Mouse (Mus musculus): ENCODE measurements at regions not wholly inside any gene's neighbourhood (a gene's known extent, or its start where the extent isn't known, plus 50 kb on each side); places are given as distances from the start of the nearest gene placed in this dataset.

DNA sequence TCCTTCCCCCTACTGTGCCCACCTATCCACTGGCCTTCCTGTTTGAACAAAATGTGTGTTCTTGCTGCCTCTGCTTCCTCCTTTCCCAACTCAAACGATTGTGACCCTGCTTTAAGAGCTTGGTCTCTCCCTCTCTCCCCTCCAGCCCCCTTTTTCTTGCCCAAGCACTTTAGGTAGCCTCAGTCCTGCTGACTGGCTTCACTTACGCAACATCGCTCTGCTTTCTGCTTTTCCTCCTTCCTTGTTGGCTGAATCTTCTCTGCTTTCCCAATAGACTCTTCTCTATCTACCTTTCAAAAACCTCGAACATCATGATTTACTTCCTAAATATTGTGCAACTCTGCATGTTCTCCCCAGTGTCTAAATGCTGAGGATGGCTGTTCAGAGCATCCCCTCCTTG lies 2538.4 kb upstream of the Gm7489 start:
- no peak for DNase-seq (ENCODE audit: low spot score in 2 of 2)
- intact Hi-C loops (cut with DNase I), result no loop called here

- DNase-seq (ENCODE audit: low spot score in 2 of 2), result no peak
- intact Hi-C loops (cut with DNase I), result no loop called here
Measured at GRCm38 (mm10) chr15:51363391-51363790, 2521.3 kb upstream of the Gm7489 start.

DNA sequence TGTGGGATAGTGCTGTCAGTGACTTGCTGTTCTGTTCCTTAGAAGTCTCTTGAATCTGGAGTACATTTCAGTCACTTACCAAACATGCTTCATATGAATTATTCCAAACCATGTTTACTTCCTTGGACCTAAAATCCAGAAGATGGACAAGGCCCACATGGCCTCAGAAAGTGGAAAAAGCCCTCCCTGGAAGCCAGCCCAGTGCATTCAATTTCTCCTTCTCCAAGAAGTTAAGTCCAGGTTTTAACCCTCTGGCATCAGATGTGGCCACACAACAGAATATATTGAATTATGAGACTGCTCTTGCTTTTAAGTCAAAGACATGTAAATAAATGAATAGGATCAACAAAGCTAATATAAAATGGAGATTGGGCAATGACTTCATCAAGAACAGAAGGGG lies 2513.5 kb upstream of the Gm7489 start:
- no peak for DNase-seq (ENCODE audit: low spot score in 2 of 2)
- intact Hi-C loops (cut with DNase I), result no loop called here

DNA sequence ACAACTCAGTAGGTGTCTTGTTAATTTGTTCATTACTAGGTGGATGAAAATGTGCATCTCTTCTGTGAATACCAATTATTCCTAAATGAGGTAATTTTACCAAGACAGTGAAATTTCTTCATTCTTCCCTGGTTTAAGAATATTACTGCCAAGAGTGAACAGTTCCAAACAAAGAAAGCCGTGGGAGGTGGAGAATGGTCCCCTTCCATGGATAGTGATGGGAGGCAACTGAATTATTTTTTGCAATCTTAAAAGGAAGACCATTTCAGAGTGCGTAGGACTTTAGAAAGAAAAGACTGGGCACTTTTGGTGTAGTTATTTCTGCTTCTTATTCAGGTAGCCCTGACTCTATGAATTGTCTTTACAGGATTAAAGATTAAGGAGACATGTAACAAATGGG lies 2494.3 kb upstream of the Gm7489 start:
- intact Hi-C loops (cut with DNase I), result loop anchor here (5.0 kb wide), 1 partner anchor 202 kb away; no protein-coding TSS in a partner anchor
- no peak for DNase-seq (ENCODE audit: low spot score in 2 of 2)

DNA sequence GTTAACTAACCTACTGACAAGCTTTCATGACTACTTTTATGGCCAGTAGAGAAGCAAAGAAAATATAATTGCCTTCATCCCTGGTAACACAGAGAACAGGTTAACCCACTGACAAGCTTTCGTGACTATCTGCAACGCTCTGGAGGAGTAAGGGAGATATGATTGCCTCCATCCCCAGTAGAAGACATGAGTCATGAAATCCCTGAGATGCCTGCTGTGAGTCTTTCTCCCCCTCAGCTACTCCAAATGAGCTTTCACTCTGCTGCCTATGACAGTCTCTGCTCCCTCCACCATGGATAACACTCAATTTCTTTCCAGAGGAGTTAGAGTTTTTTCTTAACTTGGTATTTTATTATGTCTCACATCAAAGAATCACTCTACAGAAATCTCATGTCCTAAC lies 2493.4 kb upstream of the Gm7489 start:
- intact Hi-C loops (cut with DNase I), result loop anchor here (5.0 kb wide), 1 partner anchor 201 kb away; no protein-coding TSS in a partner anchor
- no peak for DNase-seq (ENCODE audit: low spot score in 2 of 2)

DNA sequence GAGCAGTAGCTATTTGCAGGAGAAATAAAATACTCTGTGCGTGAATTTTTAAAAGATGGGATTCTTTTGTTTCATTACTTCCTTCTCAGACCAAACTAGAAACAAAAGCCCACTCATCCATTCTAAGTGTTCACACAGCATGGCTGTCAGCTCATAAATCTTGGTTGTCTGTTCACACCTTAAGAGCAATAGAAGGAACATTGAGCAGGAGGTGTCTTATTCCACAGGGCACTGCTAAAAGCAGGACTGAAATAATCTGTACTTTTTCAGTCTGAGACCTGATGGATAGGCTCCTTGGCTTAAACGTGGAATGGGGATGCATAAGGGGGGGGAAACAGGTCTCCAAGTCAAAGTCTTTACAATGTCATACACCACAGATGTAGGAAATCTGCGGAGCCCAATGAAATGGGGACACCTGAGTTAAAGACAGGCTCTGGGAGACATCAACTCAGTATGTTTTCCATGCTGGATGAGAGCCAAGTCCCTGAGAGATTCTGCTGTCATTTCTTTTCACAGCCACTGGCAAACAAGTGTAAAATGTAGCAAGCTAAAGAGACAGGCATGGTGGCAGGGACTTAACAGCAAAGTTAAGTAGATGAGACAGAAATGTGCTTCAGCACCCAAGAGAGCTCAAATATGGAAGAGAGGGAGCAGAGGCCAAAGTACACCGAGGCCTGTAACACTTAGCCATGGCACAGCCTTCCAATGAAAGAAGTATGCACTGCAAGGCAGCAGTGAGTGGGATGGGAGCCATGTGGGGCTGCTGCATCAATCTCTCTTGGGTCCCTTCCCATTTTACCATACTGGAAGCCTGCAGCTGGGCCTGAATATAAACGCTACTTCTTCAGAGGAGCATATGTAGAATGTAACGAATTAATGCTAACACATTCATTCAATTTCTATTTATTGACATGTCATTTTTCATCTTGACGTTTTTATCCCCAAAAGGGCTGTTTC lies 2492.0 kb upstream of the Gm7489 start:
- peak in 1 of 2 experiments; percentile 12 for DNase-seq (ENCODE audit: low spot score in 2 of 2)
- intact Hi-C loops (cut with DNase I), result loop anchor here (5.0 kb wide), 1 partner anchor 200 kb away; no protein-coding TSS in a partner anchor

GRCm38 (mm10) chr15:51395961-51396360 lies 2488.7 kb upstream of the Gm7489 start:
- DNase-seq (ENCODE audit: low spot score in 2 of 2), result no peak
- intact Hi-C loops (cut with DNase I), result no loop called here

- DNase-seq (ENCODE audit: low spot score in 2 of 2), result no peak
- intact Hi-C loops (cut with DNase I), result no loop called here
Measured at GRCm38 (mm10) chr15:51403581-51403980, 2481.1 kb upstream of the Gm7489 start.

DNA sequence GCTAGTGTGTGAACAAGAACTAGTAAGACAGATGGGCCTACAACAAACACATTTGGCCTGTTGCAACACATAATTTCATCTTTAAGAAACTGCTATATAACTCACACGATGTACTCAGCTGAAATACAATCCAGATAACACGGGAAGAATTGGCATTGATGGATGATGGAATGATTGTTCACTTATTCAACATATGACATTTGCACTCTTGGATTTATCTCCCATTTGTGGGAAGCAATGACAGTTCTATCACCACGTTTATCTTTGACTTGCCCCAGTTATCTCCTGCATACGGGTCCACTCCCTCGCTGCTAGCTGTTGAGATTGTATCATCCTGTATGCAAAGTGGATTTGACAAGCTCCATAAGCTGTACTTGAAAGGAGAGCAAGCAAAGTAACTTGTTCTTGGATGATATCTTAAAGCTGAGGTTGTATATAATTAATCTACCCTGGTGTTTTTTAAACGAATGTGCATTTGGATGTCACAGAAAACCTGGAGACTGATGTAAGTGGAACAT lies 2474.9 kb upstream of the Gm7489 start:
- intact Hi-C loops (cut with DNase I), result no loop called here
- DNase-seq (ENCODE audit: low spot score in 2 of 2), result no peak

- DNase-seq (ENCODE audit: low spot score in 2 of 2), result no peak
- intact Hi-C loops (cut with DNase I), result no loop called here
Measured at GRCm38 (mm10) chr15:51411966-51412365, 2472.7 kb upstream of the Gm7489 start.

GRCm38 (mm10) chr15:51442606-51443005 lies 2442.1 kb upstream of the Gm7489 start:
- DNase-seq (ENCODE audit: low spot score in 2 of 2), result no peak
- intact Hi-C loops (cut with DNase I), result no loop called here

GRCm38 (mm10) chr15:51469895-51470294 lies 2414.8 kb upstream of the Gm7489 start:
- intact Hi-C loops (cut with DNase I), result no loop called here
- no peak for DNase-seq (ENCODE audit: low spot score in 2 of 2)

DNA sequence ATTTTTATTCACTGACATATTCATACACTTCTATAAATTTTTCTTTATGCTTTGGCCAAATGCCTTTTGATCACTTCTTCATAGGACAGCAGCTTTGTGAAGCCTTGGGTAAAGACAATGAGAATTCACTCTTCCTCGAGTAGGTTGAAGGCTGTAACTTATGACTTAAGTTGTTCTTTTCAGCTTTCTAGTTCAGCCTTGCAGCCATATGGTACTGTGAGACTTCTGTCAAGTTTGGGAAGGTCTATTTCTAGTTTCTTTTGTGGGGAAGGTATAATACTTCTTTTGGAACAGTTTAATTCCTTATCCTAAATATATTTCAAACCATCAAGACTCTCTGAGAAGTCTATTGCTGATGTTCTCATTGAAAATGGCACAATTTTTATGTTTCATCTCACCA lies 2413.6 kb upstream of the Gm7489 start:
- intact Hi-C loops (cut with DNase I), result no loop called here
- DNase-seq (ENCODE audit: low spot score in 2 of 2), result no peak

GRCm38 (mm10) chr15:51472049-51472448 lies 2412.7 kb upstream of the Gm7489 start:
- intact Hi-C loops (cut with DNase I), result no loop called here
- no peak for DNase-seq (ENCODE audit: low spot score in 2 of 2)

- intact Hi-C loops (cut with DNase I), result no loop called here
- no peak for DNase-seq (ENCODE audit: low spot score in 2 of 2)
Measured at GRCm38 (mm10) chr15:51481856-51482255, 2402.8 kb upstream of the Gm7489 start.

- no peak for DNase-seq (ENCODE audit: low spot score in 2 of 2)
- intact Hi-C loops (cut with DNase I), result no loop called here
Measured at GRCm38 (mm10) chr15:51484207-51484606, 2400.5 kb upstream of the Gm7489 start.

DNA sequence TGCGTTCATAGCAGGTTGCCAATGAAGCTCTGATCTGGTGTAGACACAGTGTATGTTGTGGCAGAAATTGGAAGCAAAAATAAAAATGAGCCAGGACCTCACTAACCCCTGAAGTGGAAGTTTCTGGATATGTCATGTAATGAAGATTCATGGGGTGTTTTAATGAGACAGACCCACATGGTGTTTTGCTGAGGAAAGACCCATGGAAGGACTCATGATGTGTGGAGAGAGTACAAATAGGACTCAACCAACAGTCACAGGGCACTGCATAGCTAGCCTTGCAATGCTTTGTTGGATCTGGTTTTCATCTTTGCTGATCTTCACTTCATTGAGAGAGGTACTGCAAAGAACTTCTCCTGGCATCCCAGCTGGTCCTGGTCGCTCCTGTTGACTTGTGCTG lies 2399.2 kb upstream of the Gm7489 start:
- intact Hi-C loops (cut with DNase I), result no loop called here
- no peak for DNase-seq (ENCODE audit: low spot score in 2 of 2)

GRCm38 (mm10) chr15:51502058-51502741 lies 2382.5 kb upstream of the Gm7489 start:
- intact Hi-C loops (cut with DNase I), result no loop called here
- no peak for DNase-seq (ENCODE audit: low spot score in 2 of 2)

DNA sequence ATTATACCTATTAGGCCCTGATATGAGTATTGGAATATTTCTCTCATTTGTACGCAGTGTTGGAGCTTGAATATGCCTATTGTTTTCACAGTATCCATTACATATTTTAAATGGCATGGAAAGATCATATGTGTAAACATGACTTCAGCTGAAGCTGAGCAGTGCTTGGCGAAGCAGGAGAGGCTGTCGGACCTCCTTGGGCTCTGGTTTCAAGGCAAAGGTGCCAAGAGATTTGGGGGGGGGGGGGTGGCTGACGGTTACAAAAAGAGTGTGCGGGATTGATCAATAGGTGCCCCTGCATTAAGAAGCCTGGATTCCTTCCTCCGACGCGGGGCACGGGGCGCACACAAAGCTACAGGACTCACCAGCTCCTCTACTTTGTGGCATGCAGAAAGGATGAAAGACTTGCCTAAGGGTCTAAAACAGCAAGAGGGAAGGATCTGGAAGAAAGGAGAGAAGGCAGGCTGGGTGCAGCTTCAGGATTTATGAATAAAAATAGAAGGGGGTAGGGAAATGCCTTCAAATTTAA lies 2381.9 kb upstream of the Gm7489 start:
- intact Hi-C loops (cut with DNase I), result no loop called here
- DNase-seq (ENCODE audit: low spot score in 2 of 2), result no peak

DNA sequence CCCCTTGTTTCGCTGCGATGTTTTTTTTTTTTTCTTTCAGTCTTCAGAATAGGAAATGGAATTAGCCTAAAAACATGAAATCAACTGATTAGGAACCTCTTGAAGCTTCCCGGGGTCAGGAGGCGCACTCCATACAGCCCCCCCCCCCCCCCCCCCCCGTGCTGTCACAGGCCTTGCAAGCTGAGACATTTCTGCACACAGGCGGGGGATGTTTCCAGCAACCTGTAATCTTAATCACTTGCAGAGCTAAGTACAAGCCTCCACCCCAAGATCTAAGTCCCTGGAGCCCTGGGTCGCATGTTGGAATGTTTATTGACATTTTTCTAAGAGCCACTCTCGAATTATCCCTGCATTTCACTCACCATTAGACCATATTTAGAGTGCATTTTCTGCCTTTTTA lies 2381.4 kb upstream of the Gm7489 start:
- intact Hi-C loops (cut with DNase I), result no loop called here
- DNase-seq (ENCODE audit: low spot score in 2 of 2), result no peak
